Mouse (Mus musculus): ENCODE measurements around the gene Tmsb10. TPM values are rescaled to one million over a fixed set of nuclear protein-coding genes. Genes with fewer than 3 reads are reported as not detected.

The Tmsb10 gene
- polyA plus RNA-seq, 1 experiment from 2014 or later: 2,084 TPM

DNA sequence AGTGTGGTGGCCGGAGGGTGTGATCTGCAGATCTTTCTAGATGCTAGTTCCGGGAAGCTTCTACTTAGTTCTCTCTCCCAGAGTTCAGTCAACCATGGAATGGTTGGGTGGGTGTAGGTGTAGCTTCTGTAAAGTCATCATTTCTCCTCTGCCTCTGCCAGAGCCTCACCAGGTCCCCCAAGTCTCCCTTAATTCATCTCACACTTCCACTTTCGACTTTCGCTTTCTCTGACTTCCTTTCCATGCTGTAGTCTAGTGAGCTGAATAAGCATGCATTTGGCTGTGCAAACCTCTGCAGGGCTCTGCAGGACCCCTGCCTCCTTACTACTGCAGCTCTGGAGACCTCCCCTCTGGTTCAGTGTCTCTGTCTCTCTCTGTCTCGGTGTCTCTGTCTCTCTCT lies 31.7 kb upstream of the Tmsb10 start:
- no peak for DNase-seq (ENCODE audit: low spot score)
- ATAC-seq: no peak
- 72% methylated on average over 5 of the region's 5 CpGs for WGBS
- no peaks in the 10 kb centered on the region for H3K27me3 ChIP-seq (replicated peaks; ENCODE audit: insufficient read depth, low read length)
- H3K4me2 ChIP-seq (replicated peaks; ENCODE audit: low read depth, low read length): no peak overlapping the region
- H3K9ac ChIP-seq (replicated peaks; ENCODE audit: low read depth): no peak overlapping the region
- no peaks in the 10 kb centered on the region for H3K9me3 ChIP-seq (ENCODE audit: low read length)
- H3K4me1 ChIP-seq (ENCODE audit: insufficient read depth, low read depth, low read length): no peaks in the 10 kb centered on the region
- H3K36me3 ChIP-seq (ENCODE audit: insufficient read depth, low read length): no peaks in the 10 kb centered on the region
- TF ChIP-seq EP300 (IDR thresholded peaks at IDR 0.05) (no peak), CTCF (IDR thresholded peaks at IDR 0.05) (no peak)
- no peak overlapping the region for H3K27ac ChIP-seq (ENCODE audit: low read length)
- no peak overlapping the region for H3K4me3 ChIP-seq (ENCODE audit: low read depth, low read length)

DNA sequence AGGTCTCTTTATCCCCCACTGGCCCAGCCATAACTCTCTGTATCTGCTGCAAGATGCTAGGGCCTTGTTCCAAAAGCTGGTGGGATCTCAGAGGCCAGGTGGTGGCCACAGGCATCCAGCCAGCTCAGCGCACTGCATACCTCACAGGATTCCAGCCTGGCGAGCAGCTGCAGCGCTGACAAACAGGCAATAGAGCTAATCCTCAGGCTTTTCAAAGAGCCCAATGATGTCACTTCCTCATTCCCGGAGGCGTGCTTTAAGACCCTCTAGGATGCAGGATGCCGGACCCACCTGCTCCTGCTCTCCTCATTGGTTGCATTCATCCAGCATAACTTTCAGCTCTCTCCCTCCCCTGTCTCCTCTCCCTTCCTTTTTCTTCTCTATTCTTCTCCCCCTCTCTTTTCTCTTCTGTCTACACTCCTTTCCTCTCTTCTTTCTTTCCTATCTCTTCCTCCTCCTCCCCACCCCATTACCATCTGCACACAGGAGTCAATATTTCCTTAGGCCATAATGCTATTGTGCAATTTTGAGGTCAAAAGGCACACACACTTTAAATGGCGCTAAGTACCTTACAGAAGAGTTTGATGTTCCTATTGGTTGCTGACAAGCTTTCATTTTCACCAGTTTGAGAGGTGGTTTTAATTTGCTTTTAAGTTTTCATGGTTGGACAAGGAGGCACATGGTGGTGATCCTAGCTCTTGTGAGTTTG lies 30.6 kb upstream of the Tmsb10 start:
- ATAC-seq (no peak), DNase-seq (ENCODE audit: low spot score) (no peak)
- no peaks in the 10 kb centered on the region for H3K36me3 ChIP-seq (ENCODE audit: insufficient read depth, low read length)
- no peak overlapping the region for H3K4me3 ChIP-seq (ENCODE audit: low read depth, low read length)
- no peak overlapping the region for H3K4me2 ChIP-seq (replicated peaks; ENCODE audit: low read depth, low read length)
- no peaks in the 10 kb centered on the region for H3K9me3 ChIP-seq (ENCODE audit: low read length)
- H3K9ac ChIP-seq (replicated peaks; ENCODE audit: low read depth): no peak overlapping the region
- no peak for TF ChIP-seq EP300 (IDR thresholded peaks at IDR 0.05)
- TF ChIP-seq CTCF (IDR thresholded peaks at IDR 0.05): no peak
- H3K4me1 ChIP-seq (ENCODE audit: insufficient read depth, low read depth, low read length): no peaks in the 10 kb centered on the region
- no peak overlapping the region for H3K27ac ChIP-seq (ENCODE audit: low read length)
- H3K27me3 ChIP-seq (replicated peaks; ENCODE audit: insufficient read depth, low read length): no peaks in the 10 kb centered on the region
- 26% methylated on average over 7 of the region's 7 CpGs for WGBS

DNA sequence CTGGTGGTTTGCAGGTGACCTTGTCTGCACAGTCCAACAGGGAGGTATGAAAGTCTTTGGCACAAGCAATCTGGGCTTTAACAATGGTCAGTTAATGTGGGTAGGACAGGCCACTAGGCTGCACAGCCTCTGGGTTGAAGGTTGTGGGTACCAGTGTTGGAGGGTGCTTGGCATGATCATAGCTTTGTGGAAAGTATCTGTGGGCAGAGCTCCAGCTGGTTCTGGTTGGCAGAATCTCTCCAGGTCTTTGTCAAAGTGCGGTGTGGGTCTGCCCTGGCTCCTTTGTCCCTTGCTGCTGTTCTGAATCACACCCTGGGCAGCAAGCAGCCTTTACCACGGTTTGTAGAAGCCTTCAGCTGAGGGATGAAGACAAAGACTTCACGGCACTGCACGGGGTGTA lies 24.0 kb upstream of the Tmsb10 start:
- WGBS: 76% methylated on average over 4 of the region's 4 CpGs
- H3K9me3 ChIP-seq (ENCODE audit: low read length): no peaks in the 10 kb centered on the region
- ATAC-seq (no peak), DNase-seq (ENCODE audit: low spot score) (no peak)
- H3K36me3 ChIP-seq (ENCODE audit: insufficient read depth, low read length): no peaks in the 10 kb centered on the region
- no peaks in the 10 kb centered on the region for H3K4me1 ChIP-seq (ENCODE audit: insufficient read depth, low read depth, low read length)
- H3K4me2 ChIP-seq (replicated peaks; ENCODE audit: low read depth, low read length): no peak overlapping the region
- no peak overlapping the region for H3K4me3 ChIP-seq (ENCODE audit: low read depth, low read length)
- H3K27ac ChIP-seq (ENCODE audit: low read length): no peak overlapping the region
- TF ChIP-seq CTCF (IDR thresholded peaks at IDR 0.05) (no peak), EP300 (IDR thresholded peaks at IDR 0.05) (no peak)
- no peaks in the 10 kb centered on the region for H3K27me3 ChIP-seq (replicated peaks; ENCODE audit: insufficient read depth, low read length)
- no peak overlapping the region for H3K9ac ChIP-seq (replicated peaks; ENCODE audit: low read depth)

DNA sequence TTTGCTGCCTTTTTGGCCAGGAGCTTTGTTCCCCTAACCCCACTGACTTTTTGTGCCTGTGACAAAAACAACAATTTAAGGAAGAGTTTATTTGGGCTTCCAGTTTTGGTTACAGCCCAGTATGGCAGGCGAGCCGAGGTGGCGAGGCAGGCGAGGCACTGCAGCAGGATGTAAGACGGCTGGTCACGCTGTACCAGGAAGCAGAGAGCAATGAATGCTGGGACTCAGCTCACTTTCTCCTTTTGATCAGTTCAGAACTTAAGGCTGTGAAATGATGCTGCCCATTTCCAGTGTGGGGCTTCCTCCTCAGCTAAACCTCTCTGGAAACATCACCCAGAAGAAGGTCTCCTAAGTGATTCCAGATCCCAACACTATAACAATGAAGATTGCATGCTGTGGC lies 23.3 kb upstream of the Tmsb10 start:
- Histone ChIP-seq H3K9me3 (ENCODE audit: low read length) (no peaks in the 10 kb centered on the region), H3K9ac (replicated peaks; ENCODE audit: low read depth) (no peak overlapping the region), H3K4me2 (replicated peaks; ENCODE audit: low read depth, low read length) (no peak overlapping the region), H3K27ac (ENCODE audit: low read length) (no peak overlapping the region; the same call in 1 of the 2 replicates), H3K4me3 (ENCODE audit: low read depth, low read length) (no peak overlapping the region), H3K27me3 (replicated peaks; ENCODE audit: insufficient read depth, low read length) (no peaks in the 10 kb centered on the region), H3K4me1 (ENCODE audit: insufficient read depth, low read depth, low read length) (no peaks in the 10 kb centered on the region), H3K36me3 (ENCODE audit: insufficient read depth, low read length) (no peaks in the 10 kb centered on the region)
- 34% methylated on average over 6 of the region's 6 CpGs for WGBS
- no peak for TF ChIP-seq EP300 (IDR thresholded peaks at IDR 0.05)
- no peak for TF ChIP-seq CTCF (IDR thresholded peaks at IDR 0.05)
- DNase-seq (ENCODE audit: low spot score) (no peak), ATAC-seq (no peak; the same call in 1 of the 2 replicates)

DNA sequence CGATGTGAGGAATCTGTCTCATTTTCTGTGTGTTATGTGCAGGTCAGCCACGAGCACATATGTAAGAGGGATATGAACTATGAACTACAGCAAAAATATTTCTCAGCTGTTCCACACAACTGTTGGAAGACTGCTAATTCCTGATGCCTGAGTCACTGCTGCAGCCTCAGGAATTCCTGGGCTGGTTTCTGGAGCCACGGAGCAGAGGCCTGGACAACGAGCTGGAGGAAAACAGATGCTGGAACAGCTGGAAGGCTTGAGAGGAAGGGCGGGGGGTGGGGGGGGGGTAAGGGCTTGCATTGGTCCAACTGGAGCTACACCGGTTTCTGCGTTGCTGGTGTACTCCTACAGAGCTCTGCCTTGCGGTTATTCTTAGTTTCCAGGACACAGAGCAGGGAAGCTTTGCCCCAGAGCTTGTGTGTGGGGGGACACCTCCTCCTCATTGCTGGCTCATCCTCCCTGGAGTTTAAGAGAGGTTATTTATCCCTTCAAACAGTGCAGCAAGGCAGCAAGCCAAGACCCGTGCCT lies 22.6 kb upstream of the Tmsb10 start:
- DNase-seq (ENCODE audit: low spot score): peak; percentile 92
- WGBS: 25% methylated on average over 9 of the region's 9 CpGs
- H3K4me2 ChIP-seq (replicated peaks; ENCODE audit: low read depth, low read length): no peak overlapping the region

DNA sequence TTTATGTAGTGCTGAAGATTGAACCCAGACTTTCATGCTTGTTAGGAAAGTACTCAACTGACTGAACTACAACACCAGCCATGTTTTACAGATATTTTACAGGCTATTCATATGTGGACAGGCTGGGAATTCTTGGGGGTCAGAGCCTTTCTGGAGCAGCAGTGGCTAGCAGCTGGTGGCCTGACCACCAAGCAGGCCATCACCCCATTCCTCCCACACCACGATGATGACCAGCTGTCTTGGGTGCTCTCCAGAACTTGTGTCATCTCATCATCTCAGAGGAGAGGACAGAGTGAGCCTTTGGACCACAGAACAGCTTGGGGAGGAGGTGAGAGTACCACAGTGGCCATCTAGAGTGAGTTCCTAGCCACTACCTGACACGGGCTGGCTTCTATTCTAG lies 18.3 kb upstream of the Tmsb10 start:
- Histone ChIP-seq H3K9me3 (ENCODE audit: low read length) (no peaks in the 10 kb centered on the region), H3K27me3 (replicated peaks; ENCODE audit: insufficient read depth, low read length) (no peaks in the 10 kb centered on the region), H3K9ac (replicated peaks; ENCODE audit: low read depth) (no peak overlapping the region), H3K36me3 (ENCODE audit: insufficient read depth, low read length) (no peaks in the 10 kb centered on the region), H3K4me2 (replicated peaks; ENCODE audit: low read depth, low read length) (no peak overlapping the region), H3K4me1 (ENCODE audit: insufficient read depth, low read depth, low read length) (no peaks in the 10 kb centered on the region), H3K27ac (ENCODE audit: low read length) (no peak overlapping the region), H3K4me3 (ENCODE audit: low read depth, low read length) (no peak overlapping the region)
- 64% methylated on average over 2 of the region's 2 CpGs for WGBS
- TF ChIP-seq EP300 (IDR thresholded peaks at IDR 0.05) (no peak), CTCF (IDR thresholded peaks at IDR 0.05) (no peak)
- ATAC-seq: peak; percentile 49
- peak; percentile 57 for DNase-seq (ENCODE audit: low spot score)

More for the DNA sequence above, 22.6 kb upstream of the Tmsb10 start:
- Histone ChIP-seq H3K27me3 (replicated peaks; ENCODE audit: insufficient read depth, low read length) (no peaks in the 10 kb centered on the region), H3K9me3 (ENCODE audit: low read length) (no peaks in the 10 kb centered on the region), H3K27ac (ENCODE audit: low read length) (peak overlapping the region; percentile 48; the same call in 1 of the 2 replicates), H3K9ac (replicated peaks; ENCODE audit: low read depth) (no peak overlapping the region), H3K36me3 (ENCODE audit: insufficient read depth, low read length) (no peaks in the 10 kb centered on the region), H3K4me3 (ENCODE audit: low read depth, low read length) (no peak overlapping the region), H3K4me1 (ENCODE audit: insufficient read depth, low read depth, low read length) (no peaks in the 10 kb centered on the region)
- TF ChIP-seq EP300 (IDR thresholded peaks at IDR 0.05) (no peak; the same call in 1 of the 2 replicates), CTCF (IDR thresholded peaks at IDR 0.05) (no peak)
- ATAC-seq: peak; percentile 92

Data from lung, postnatal 0 days (tissue).